Mouse (Mus musculus) forebrain, embryonic 13.5 days (tissue): Measurements from ENCODE around the gene Nos1ap. TPM values are rescaled to one million over a fixed set of nuclear protein-coding genes. Genes with fewer than 3 reads are reported as not detected.

ENCODE experiments used
- ATAC-seq: fragments of 200-750 bp; cut with Nextera tagmentation; 2 replicates; pipeline ENCODE4 v1.8.0; 2017
- H3K27ac ChIP-seq: fragments of 300-500 bp; sonication (generic); 2 replicates; pipeline ENCODE4 v1.5.1; 2015; ENCODE audit warnings: inconsistent platforms, mild to moderate bottlenecking, moderate library complexity
- H3K27me3 ChIP-seq: fragments of 300-500 bp; sonication (generic); 2 replicates; pipeline ENCODE4 v1.6.1; 2015; ENCODE audit warnings: mild to moderate bottlenecking, inconsistent platforms
- H3K36me3 ChIP-seq: fragments of 300-500 bp; sonication (generic); 2 replicates; pipeline ENCODE4 v1.6.1; 2015; ENCODE audit warnings: mild to moderate bottlenecking, inconsistent platforms; ENCODE audit not compliant: poor library complexity, severe bottlenecking
- H3K4me1 ChIP-seq: fragments of 300-500 bp; sonication (generic); 2 replicates; pipeline ENCODE4 v1.6.1; 2015; ENCODE audit warnings: inconsistent platforms
- H3K4me2 ChIP-seq: fragments of 300-500 bp; sonication (generic); 2 replicates; pipeline ENCODE4 v1.6.1; 2015; ENCODE audit warnings: inconsistent platforms, mild to moderate bottlenecking, moderate library complexity
- H3K4me3 ChIP-seq: fragments of 300-500 bp; sonication (generic); 2 replicates; pipeline ENCODE4 v1.5.1; 2015; ENCODE audit warnings: mild to moderate bottlenecking, inconsistent platforms
- H3K9ac ChIP-seq: fragments of 300-500 bp; sonication (generic); 2 replicates; pipeline ENCODE4 v1.6.1; 2015; ENCODE audit warnings: mild to moderate bottlenecking, inconsistent platforms
- H3K9me3 ChIP-seq: fragments of 300-500 bp; sonication (generic); replicated peaks from 2 replicates; pipeline ENCODE4 v1.6.1; 2016; ENCODE audit warnings: inconsistent platforms
- WGBS: fragments of 180-500 bp; shearing (Covaris S2); methylation state at CpG from one replicate; pipeline ENCODE4 v1.1.7; 2015; 5-methylcytosine and 5-hydroxymethylcytosine counted together
- polyA plus RNA-seq: library from polyadenylated mRNA; unstranded; fragments of >200 nt; fragmentation: Nextera tagmentation; extraction: Ambion mirVana; gene quantifications from 2 replicates; pipeline ENCODE4 v1.2.1, GENCODE M21; 2015

The Nos1ap gene
- polyA plus RNA-seq, 1 experiment from 2014 or later = 21.0 TPM

- H3K27me3 ChIP-seq = no peaks in the 10 kb centered on the region
- no peaks in the 10 kb centered on the region for H3K9me3 ChIP-seq
- no peak overlapping the region for H3K4me3 ChIP-seq
- H3K4me1 ChIP-seq = peaks cover 24% of the 10 kb centered on the region
- H3K4me2 ChIP-seq = no peak overlapping the region
- no peak overlapping the region for H3K9ac ChIP-seq
- WGBS = 81% methylated on average over 3 of the region's 3 CpGs
- no peak overlapping the region for H3K27ac ChIP-seq
- no peaks in the 10 kb centered on the region for H3K36me3 ChIP-seq
- no peak for ATAC-seq
These were observed 169.7 kb downstream of the Nos1ap start for GRCm38 (mm10) chr1:170419961-170420360.

GRCm38 (mm10) chr1:170418131-170418530 is 171.5 kb downstream of the Nos1ap start:
- Histone ChIP-seq H3K27me3 (no peaks in the 10 kb centered on the region), H3K4me2 (no peak overlapping the region), H3K9ac (no peak overlapping the region), H3K36me3 (no peaks in the 10 kb centered on the region), H3K4me3 (no peak overlapping the region), H3K4me1 (peaks cover 9% of the 10 kb centered on the region), H3K9me3 (no peaks in the 10 kb centered on the region), H3K27ac (no peak overlapping the region)
- 63% methylated on average over 1 of the region's 1 CpGs for WGBS
- ATAC-seq = no peak

GRCm38 (mm10) chr1:170416967-170417366 is 172.7 kb downstream of the Nos1ap start:
- no peak overlapping the region for H3K4me2 ChIP-seq
- ATAC-seq = no peak
- H3K4me3 ChIP-seq = no peak overlapping the region
- 68% methylated on average over 2 of the region's 2 CpGs for WGBS
- no peak overlapping the region for H3K9ac ChIP-seq
- H3K9me3 ChIP-seq = no peaks in the 10 kb centered on the region
- H3K36me3 ChIP-seq = no peaks in the 10 kb centered on the region
- no peak overlapping the region for H3K27ac ChIP-seq
- no peaks in the 10 kb centered on the region for H3K27me3 ChIP-seq
- peaks cover 9% of the 10 kb centered on the region for H3K4me1 ChIP-seq

- Histone ChIP-seq H3K4me2 (no peak overlapping the region), H3K9me3 (no peaks in the 10 kb centered on the region), H3K4me3 (no peak overlapping the region), H3K4me1 (peaks cover 9% of the 10 kb centered on the region), H3K27me3 (no peaks in the 10 kb centered on the region), H3K9ac (no peak overlapping the region), H3K27ac (no peak overlapping the region), H3K36me3 (no peaks in the 10 kb centered on the region)
- WGBS = 39% methylated on average over 6 of the region's 6 CpGs
- no peak for ATAC-seq
These were observed 173.5 kb downstream of the Nos1ap start for GRCm38 (mm10) chr1:170416206-170416605.

GRCm38 (mm10) chr1:170415395-170415794 is 174.3 kb downstream of the Nos1ap start:
- ATAC-seq = no peak

GRCm38 (mm10) chr1:170410402-170411191 is 179.1 kb downstream of the Nos1ap start:
- ATAC-seq = no peak

More at GRCm38 (mm10) chr1:170415395-170415794, 174.3 kb downstream of the Nos1ap start:
- Histone ChIP-seq H3K9me3 (no peaks in the 10 kb centered on the region), H3K4me3 (no peak overlapping the region), H3K27ac (no peak overlapping the region), H3K36me3 (no peaks in the 10 kb centered on the region), H3K27me3 (no peaks in the 10 kb centered on the region), H3K9ac (no peak overlapping the region), H3K4me1 (peaks cover 9% of the 10 kb centered on the region), H3K4me2 (no peak overlapping the region)
- WGBS = 23% methylated on average over 3 of the region's 3 CpGs

GRCm38 (mm10) chr1:170409091-170409490 is 180.6 kb downstream of the Nos1ap start:
- no peaks in the 10 kb centered on the region for H3K27me3 ChIP-seq
- 0 out of 2 replicates have a peak, but pooled peaks have one; percentile 41 for ATAC-seq
- 17% methylated on average over 4 of the region's 4 CpGs for whole genome bisulfite sequencing
- H3K36me3 ChIP-seq = no peaks in the 10 kb centered on the region
- peaks cover 16% of the 10 kb centered on the region for H3K4me1 ChIP-seq
- H3K27ac ChIP-seq = peak overlapping the region; percentile 11; the same call in 1 of the 2 replicates
- no peak overlapping the region for H3K9ac ChIP-seq
- H3K4me3 ChIP-seq = no peak overlapping the region
- no peak overlapping the region for H3K4me2 ChIP-seq
- no peaks in the 10 kb centered on the region for H3K9me3 ChIP-seq

More at GRCm38 (mm10) chr1:170410402-170411191, 179.1 kb downstream of the Nos1ap start:
- no peak overlapping the region for H3K4me2 ChIP-seq
- H3K36me3 ChIP-seq = no peaks in the 10 kb centered on the region
- WGBS = 85% methylated on average over 8 of the region's 8 CpGs
- H3K9me3 ChIP-seq = no peaks in the 10 kb centered on the region
- no peak overlapping the region for H3K9ac ChIP-seq
- H3K27me3 ChIP-seq = no peaks in the 10 kb centered on the region
- peaks cover 20% of the 10 kb centered on the region for H3K4me1 ChIP-seq
- no peak overlapping the region for H3K4me3 ChIP-seq
- no peak overlapping the region for H3K27ac ChIP-seq

- ATAC-seq = no peak
- H3K9me3 ChIP-seq = no peaks in the 10 kb centered on the region
- 86% methylated on average over 8 of the region's 8 CpGs for WGBS
These were observed 182.7 kb downstream of the Nos1ap start for GRCm38 (mm10) chr1:170406921-170407320.

GRCm38 (mm10) chr1:170405152-170405551 is 184.5 kb downstream of the Nos1ap start:
- no peak for ATAC-seq
- no peaks in the 10 kb centered on the region for H3K27me3 ChIP-seq
- WGBS = 89% methylated on average over 2 of the region's 2 CpGs

More at GRCm38 (mm10) chr1:170406921-170407320, 182.7 kb downstream of the Nos1ap start:
- Histone ChIP-seq H3K36me3 (no peaks in the 10 kb centered on the region), H3K9ac (no peak overlapping the region), H3K27ac (no peak overlapping the region), H3K4me2 (no peak overlapping the region), H3K27me3 (no peaks in the 10 kb centered on the region), H3K4me1 (peaks cover 16% of the 10 kb centered on the region), H3K4me3 (no peak overlapping the region)

GRCm38 (mm10) chr1:170402682-170403081 is 187.0 kb downstream of the Nos1ap start:
- no peaks in the 10 kb centered on the region for H3K27me3 ChIP-seq
- H3K27ac ChIP-seq = no peak overlapping the region
- no peak overlapping the region for H3K4me3 ChIP-seq
- H3K9ac ChIP-seq = no peak overlapping the region
- no peaks in the 10 kb centered on the region for H3K36me3 ChIP-seq
- WGBS = 71% methylated on average over 4 of the region's 4 CpGs
- no peaks in the 10 kb centered on the region for H3K4me1 ChIP-seq
- no peaks in the 10 kb centered on the region for H3K9me3 ChIP-seq
- ATAC-seq = no peak
- no peak overlapping the region for H3K4me2 ChIP-seq

More at GRCm38 (mm10) chr1:170405152-170405551, 184.5 kb downstream of the Nos1ap start:
- no peak overlapping the region for H3K9ac ChIP-seq
- no peaks in the 10 kb centered on the region for H3K9me3 ChIP-seq
- H3K4me2 ChIP-seq = no peak overlapping the region
- H3K27ac ChIP-seq = no peak overlapping the region
- peaks cover 16% of the 10 kb centered on the region for H3K4me1 ChIP-seq
- H3K4me3 ChIP-seq = no peak overlapping the region
- H3K36me3 ChIP-seq = no peaks in the 10 kb centered on the region

GRCm38 (mm10) chr1:170398866-170399265 is 190.8 kb downstream of the Nos1ap start:
- Histone ChIP-seq H3K27me3 (no peaks in the 10 kb centered on the region), H3K36me3 (no peaks in the 10 kb centered on the region), H3K4me1 (no peaks in the 10 kb centered on the region), H3K9ac (no peak overlapping the region), H3K9me3 (no peaks in the 10 kb centered on the region), H3K27ac (no peak overlapping the region), H3K4me3 (no peak overlapping the region), H3K4me2 (no peak overlapping the region)
- no peak for ATAC-seq
- 94% methylated on average over 4 of the region's 4 CpGs for WGBS

- H3K4me3 ChIP-seq = no peak overlapping the region
- no peak for ATAC-seq
- no peaks in the 10 kb centered on the region for H3K9me3 ChIP-seq
- no peaks in the 10 kb centered on the region for H3K36me3 ChIP-seq
- H3K27ac ChIP-seq = no peak overlapping the region
- 0 out of 2 replicates have a peak, but pooled peaks cover 5% of the 10 kb centered on the region for H3K4me1 ChIP-seq
- no peak overlapping the region for H3K9ac ChIP-seq
- WGBS = 90% methylated on average over 2 of the region's 2 CpGs
- no peaks in the 10 kb centered on the region for H3K27me3 ChIP-seq
- H3K4me2 ChIP-seq = no peak overlapping the region
These were observed 194.6 kb downstream of the Nos1ap start for GRCm38 (mm10) chr1:170395101-170395500.
